Mouse (Mus musculus) forebrain, embryonic 14.5 days (tissue): ENCODE measurements around the gene Gm973. TPM values are rescaled to one million over a fixed set of nuclear protein-coding genes. Genes with fewer than 3 reads are reported as not detected.
A peak's percentile ranks its signal among the peaks of the same experiment; 100 is the strongest.

Experiments
- ATAC-seq: fragments of 200-750 bp; cut with Nextera tagmentation; 2 replicates; pipeline ENCODE4 v1.8.0; 2017; ENCODE audit warnings: mild to moderate bottlenecking, moderate library complexity
- DNase-seq: peaks from one replicate; pipeline ENCODE4 v3.0.0-alpha.2; 2015; ENCODE audit warnings: low spot score
- H3K27ac ChIP-seq: fragments of 300-500 bp; sonication (generic); 2 replicates; pipeline ENCODE4 v1.5.1; 2014; ENCODE audit warnings: low read depth, mild to moderate bottlenecking, control low read depth, low read length, moderate library complexity
- H3K27me3 ChIP-seq: fragments of 300-500 bp; sonication (generic); replicated peaks from 2 replicates; pipeline ENCODE4 v1.6.1; 2014; ENCODE audit warnings: low read length, control low read depth, mixed read lengths; ENCODE audit not compliant: control insufficient read depth, insufficient read depth
- H3K36me3 ChIP-seq: fragments of 300-500 bp; sonication (generic); 2 replicates; pipeline ENCODE4 v1.6.1; 2014; ENCODE audit warnings: low read length, control low read depth; ENCODE audit not compliant: control insufficient read depth, insufficient read depth
- H3K4me1 ChIP-seq: fragments of 300-500 bp; sonication (generic); 2 replicates; pipeline ENCODE4 v1.6.1; 2014; ENCODE audit warnings: antibody characterized with exemption, low read length, control low read depth; ENCODE audit not compliant: control insufficient read depth, insufficient read depth
- H3K4me2 ChIP-seq: fragments of 300-500 bp; sonication (generic); 2 replicates; pipeline ENCODE4 v1.6.1; 2014; ENCODE audit warnings: mild to moderate bottlenecking, control low read depth, low read length
- H3K4me3 ChIP-seq: fragments of 300-500 bp; sonication (generic); 2 replicates; pipeline ENCODE4 v1.5.1; 2014; ENCODE audit warnings: low read depth, low read length, control low read depth
- H3K9ac ChIP-seq: fragments of 300-500 bp; sonication (generic); 2 replicates; pipeline ENCODE4 v1.6.1; 2014; ENCODE audit warnings: mild to moderate bottlenecking, low read length, control low read depth, moderate library complexity
- H3K9me3 ChIP-seq: fragments of 300-500 bp; sonication (generic); replicated peaks from 2 replicates; pipeline ENCODE4 v1.6.1; 2016; ENCODE audit warnings: low read length, control low read depth, mixed read lengths; ENCODE audit not compliant: control insufficient read depth
- WGBS: fragments of 180-500 bp; shearing (Covaris S2); extraction: QIAGEN DNeasy Blood & Tissue Kit; methylation state at CpG from one replicate; pipeline ENCODE4 v1.1.7; 2014; 5-methylcytosine and 5-hydroxymethylcytosine counted together
- polyA plus RNA-seq: library from polyadenylated mRNA; unstranded; fragments of >200 nt; fragmentation: Nextera tagmentation; extraction: Ambion mirVana; gene quantifications from 2 replicates; pipeline ENCODE4 v1.2.1, GENCODE M21; 2014

The Gm973 gene
- polyA plus RNA-seq, 1 experiment from 2014 or later, result 6.2 TPM

DNA sequence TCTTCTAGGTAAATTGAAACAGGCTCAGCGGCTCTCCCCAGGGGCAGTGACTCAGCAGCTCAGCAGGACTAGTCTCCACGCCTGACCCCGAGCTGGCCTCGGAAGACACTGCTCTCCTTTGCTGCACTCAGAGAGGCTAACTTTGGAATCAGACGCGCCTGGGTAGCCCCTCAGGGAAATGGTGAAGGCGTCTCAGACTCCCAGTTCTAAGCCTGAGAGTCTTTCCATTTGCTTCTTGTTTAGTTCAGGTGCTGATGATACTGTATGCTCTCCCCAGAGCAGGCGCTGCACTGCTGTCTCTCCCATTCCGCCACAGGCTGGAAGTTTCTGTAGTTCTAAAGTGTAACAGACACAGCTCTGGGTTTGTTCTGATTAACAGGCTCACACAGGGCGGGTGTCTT is 28.4 kb upstream of the Gm973 start:
- DNase-seq (no peak), ATAC-seq (no peak)
- no peaks in the 10 kb centered on the region for H3K9me3 ChIP-seq
- no peaks in the 10 kb centered on the region for H3K36me3 ChIP-seq
- H3K27ac ChIP-seq, result no peak overlapping the region
- peak overlapping the region; percentile 32 for H3K9ac ChIP-seq
- 7% methylated on average over 10 of the region's 10 CpGs for WGBS
- H3K4me3 ChIP-seq, result peak overlapping the region; percentile 7; the same call in 1 of the 2 replicates
- peaks cover 19% of the 10 kb centered on the region for H3K4me1 ChIP-seq
- H3K4me2 ChIP-seq, result peak overlapping the region; percentile 33
- H3K27me3 ChIP-seq, result 0 out of 2 replicates have a peak, but pooled peaks cover 8% of the 10 kb centered on the region

DNA sequence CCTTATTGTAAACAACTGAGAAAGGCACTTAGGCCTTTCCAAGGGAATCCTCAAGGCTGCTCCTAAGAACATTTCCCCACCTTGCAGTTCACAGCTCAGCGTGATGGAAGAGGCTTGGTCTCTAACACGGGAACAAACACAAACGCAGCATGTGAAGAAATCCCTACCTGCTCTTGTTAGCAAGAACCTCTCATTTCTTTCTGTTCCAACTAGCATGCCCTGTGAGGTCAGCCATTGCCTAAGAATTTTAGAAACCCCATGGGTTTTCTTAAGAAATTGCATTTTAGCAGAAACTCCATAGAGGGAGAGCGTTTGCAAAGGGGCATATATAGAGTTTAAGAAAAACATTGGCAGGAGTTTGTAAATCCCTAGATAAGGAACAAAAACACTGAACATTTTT is 27.6 kb upstream of the Gm973 start:
- peaks cover 18% of the 10 kb centered on the region for H3K4me1 ChIP-seq
- no peak overlapping the region for H3K9ac ChIP-seq
- H3K27ac ChIP-seq, result no peak overlapping the region
- H3K4me3 ChIP-seq, result no peak overlapping the region
- 0 out of 2 replicates have a peak, but pooled peaks cover 8% of the 10 kb centered on the region for H3K27me3 ChIP-seq
- no peaks in the 10 kb centered on the region for H3K36me3 ChIP-seq
- DNase-seq, result no peak
- 53% methylated on average over 4 of the region's 4 CpGs for WGBS
- H3K9me3 ChIP-seq, result no peaks in the 10 kb centered on the region
- no peak for ATAC-seq
- H3K4me2 ChIP-seq, result no peak overlapping the region

DNA sequence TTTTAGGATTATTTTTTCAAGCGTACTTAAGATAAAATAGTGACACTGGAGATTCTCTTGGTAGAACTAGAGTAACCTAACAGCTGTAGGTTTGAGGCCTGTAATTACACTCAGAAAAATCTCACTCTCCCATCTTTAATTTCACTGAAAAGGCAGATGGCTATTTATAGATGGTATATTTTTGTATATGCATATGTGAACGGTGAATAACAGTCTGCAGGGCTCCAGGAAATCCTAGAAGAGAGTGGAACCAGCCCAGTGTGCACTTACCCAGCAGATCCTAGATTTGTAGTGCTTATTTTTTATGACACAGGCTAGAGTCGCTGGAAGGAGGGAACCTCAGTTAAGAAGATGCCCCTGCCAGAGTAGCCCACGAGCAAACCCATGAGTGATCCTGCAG is 27.1 kb upstream of the Gm973 start:
- H3K4me1 ChIP-seq, result peaks cover 13% of the 10 kb centered on the region
- 68% methylated on average over 4 of the region's 4 CpGs for WGBS
- DNase-seq, result no peak

DNA sequence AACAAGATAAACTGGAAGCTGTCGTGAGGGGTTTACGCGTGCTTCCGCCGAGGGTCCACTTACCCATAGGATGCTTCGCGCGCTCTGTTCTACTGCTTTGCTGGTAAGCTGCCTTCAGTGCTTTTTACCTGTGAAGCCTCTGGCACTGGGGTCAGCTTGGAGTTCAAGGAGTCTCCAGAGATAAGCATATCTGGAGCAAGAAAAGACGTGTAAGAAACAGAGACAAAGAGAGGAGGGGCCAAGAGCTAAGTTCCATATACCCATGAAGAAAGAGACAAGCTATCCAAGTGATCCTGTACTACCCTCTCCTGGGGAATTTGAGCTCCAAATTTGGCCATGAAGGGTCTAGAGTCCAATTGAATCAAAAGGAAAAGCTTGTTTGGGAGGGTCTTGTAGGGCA is 24.5 kb upstream of the Gm973 start:
- no peak for ATAC-seq

More for the DNA sequence above, 27.1 kb upstream of the Gm973 start:
- no peaks in the 10 kb centered on the region for H3K9me3 ChIP-seq
- no peak overlapping the region for H3K27ac ChIP-seq
- H3K4me2 ChIP-seq, result no peak overlapping the region
- 0 out of 2 replicates have a peak, but pooled peaks cover 6% of the 10 kb centered on the region for H3K27me3 ChIP-seq
- ATAC-seq, result no peak
- no peak overlapping the region for H3K4me3 ChIP-seq
- no peaks in the 10 kb centered on the region for H3K36me3 ChIP-seq
- no peak overlapping the region for H3K9ac ChIP-seq

DNA sequence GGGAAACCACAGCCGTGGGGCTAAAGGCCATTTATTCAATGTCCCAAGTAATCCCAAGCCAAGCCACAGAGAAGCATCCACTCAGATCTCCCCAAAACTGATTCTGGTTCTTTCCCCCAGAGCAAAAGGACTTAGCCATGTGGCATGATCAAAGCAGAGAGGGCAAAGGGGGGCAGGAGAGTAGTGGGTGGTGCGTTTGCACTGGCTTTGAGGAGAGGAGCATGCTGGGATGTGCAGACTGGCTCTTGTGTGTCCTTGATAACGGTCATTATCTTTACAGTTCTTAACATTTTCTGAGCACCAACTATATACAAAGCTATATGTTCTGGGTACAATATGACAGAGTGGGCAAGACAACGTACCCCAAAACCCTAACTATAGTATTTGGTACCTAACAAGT is 23.6 kb upstream of the Gm973 start:
- ATAC-seq (no peak), DNase-seq (no peak)
- Histone ChIP-seq H3K9ac (no peak overlapping the region), H3K4me1 (0 out of 2 replicates have a peak, but pooled peaks cover 2% of the 10 kb centered on the region), H3K9me3 (no peaks in the 10 kb centered on the region), H3K4me3 (no peak overlapping the region), H3K27me3 (no peaks in the 10 kb centered on the region), H3K4me2 (no peak overlapping the region), H3K36me3 (no peaks in the 10 kb centered on the region), H3K27ac (no peak overlapping the region)
- WGBS, result 61% methylated on average over 4 of the region's 4 CpGs

More for the DNA sequence above, 24.5 kb upstream of the Gm973 start:
- Histone ChIP-seq H3K4me2 (no peak overlapping the region), H3K27ac (no peak overlapping the region), H3K4me3 (no peak overlapping the region), H3K9ac (no peak overlapping the region), H3K27me3 (no peaks in the 10 kb centered on the region), H3K9me3 (no peaks in the 10 kb centered on the region), H3K4me1 (0 out of 2 replicates have a peak, but pooled peaks cover 6% of the 10 kb centered on the region), H3K36me3 (no peaks in the 10 kb centered on the region)
- 86% methylated on average over 9 of the region's 9 CpGs for WGBS
- no peak for DNase-seq

DNA sequence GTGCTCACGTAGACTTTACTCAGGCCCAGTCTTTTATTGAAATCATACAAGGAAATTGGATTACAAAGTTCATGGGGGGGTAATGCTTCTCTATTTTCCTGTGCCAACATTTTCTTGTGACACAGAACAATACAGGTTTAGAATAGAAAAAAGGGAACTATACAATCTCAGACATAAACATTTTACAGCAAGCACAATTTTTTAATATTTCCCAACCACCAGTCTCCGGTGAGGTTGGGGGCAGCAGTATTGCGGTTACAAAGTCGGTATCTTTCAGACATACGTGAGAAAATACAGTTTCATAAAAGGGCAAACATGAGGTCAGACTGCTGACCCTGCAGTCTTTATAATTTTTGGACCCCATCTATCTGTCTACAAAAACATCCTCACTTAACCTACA is 20.1 kb upstream of the Gm973 start:
- Histone ChIP-seq H3K9me3 (no peaks in the 10 kb centered on the region), H3K4me1 (no peaks in the 10 kb centered on the region), H3K4me2 (no peak overlapping the region), H3K4me3 (no peak overlapping the region), H3K27ac (no peak overlapping the region), H3K36me3 (no peaks in the 10 kb centered on the region), H3K27me3 (no peaks in the 10 kb centered on the region), H3K9ac (no peak overlapping the region)
- DNase-seq (no peak), ATAC-seq (no peak)
- WGBS, result 96% methylated on average over 5 of the region's 5 CpGs

DNA sequence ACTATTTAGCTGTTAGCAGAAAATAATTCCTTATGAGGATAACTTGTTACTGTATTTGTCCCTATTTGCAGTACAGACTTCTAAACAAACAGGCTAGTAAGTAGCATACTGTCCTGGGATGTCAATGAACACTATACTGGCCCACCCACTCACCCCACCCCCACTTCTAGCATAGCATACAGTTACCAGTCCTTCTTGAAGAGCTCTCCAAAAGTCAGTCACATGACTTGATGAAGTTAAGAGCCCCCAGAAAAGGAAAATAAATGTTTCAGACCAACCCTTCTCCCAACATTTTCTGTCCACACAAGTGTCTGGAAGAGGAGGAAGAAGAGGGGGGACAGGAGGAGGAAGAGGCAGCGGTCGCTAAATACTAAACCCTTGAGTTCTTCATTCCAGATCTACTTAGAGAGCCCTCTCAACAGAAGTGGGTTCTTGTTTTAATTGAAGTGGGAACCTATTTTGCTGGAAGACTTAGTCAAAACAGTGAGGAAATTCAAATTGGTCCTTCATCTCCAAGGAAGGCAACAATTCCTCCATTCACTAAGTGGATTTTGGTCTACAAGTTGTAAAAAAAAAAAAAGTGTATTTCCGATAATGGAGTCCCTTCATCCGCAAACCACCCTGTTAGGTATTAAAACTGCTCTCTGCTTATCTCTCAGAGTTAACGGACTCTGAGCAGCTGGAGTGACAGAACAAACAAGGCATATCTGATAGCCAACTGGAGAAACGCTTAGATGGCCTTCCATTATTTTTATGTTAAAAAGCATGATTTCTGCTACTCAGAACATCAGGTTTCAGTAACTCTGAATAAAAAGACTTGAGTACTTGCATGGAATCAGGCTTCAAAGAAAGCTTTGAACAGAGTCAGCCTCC is 18.1 kb upstream of the Gm973 start:
- Histone ChIP-seq H3K9ac (no peak overlapping the region), H3K4me2 (no peak overlapping the region), H3K9me3 (no peaks in the 10 kb centered on the region), H3K27me3 (no peaks in the 10 kb centered on the region), H3K4me3 (no peak overlapping the region), H3K36me3 (no peaks in the 10 kb centered on the region), H3K4me1 (no peaks in the 10 kb centered on the region), H3K27ac (no peak overlapping the region)
- DNase-seq (no peak), ATAC-seq (no peak)
- WGBS, result 71% methylated on average over 6 of the region's 6 CpGs

DNA sequence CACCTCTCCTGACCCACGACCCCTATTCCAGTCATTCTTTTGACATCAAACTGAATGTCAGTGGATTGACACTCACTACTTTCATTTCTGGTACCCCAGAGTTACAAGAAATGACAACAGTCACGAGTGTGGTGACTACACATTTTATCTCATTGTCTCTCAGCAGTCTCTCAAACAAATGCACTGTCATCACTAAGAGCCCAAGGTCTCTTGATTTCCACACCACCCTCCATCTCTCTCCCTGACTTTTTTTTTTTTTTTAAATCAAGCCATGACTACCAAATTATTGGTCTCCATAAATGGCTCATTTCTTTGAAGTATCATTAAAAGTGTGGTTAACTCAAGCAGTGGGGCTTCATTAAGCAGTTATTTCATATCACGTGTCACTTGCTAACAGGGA is 16.7 kb upstream of the Gm973 start:
- H3K9ac ChIP-seq, result no peak overlapping the region
- H3K27me3 ChIP-seq, result no peaks in the 10 kb centered on the region
- no peaks in the 10 kb centered on the region for H3K36me3 ChIP-seq
- no peaks in the 10 kb centered on the region for H3K9me3 ChIP-seq
- 79% methylated on average over 3 of the region's 3 CpGs for WGBS
- DNase-seq (no peak), ATAC-seq (no peak)
- no peak overlapping the region for H3K4me3 ChIP-seq
- no peak overlapping the region for H3K27ac ChIP-seq
- no peak overlapping the region for H3K4me2 ChIP-seq
- no peaks in the 10 kb centered on the region for H3K4me1 ChIP-seq

DNA sequence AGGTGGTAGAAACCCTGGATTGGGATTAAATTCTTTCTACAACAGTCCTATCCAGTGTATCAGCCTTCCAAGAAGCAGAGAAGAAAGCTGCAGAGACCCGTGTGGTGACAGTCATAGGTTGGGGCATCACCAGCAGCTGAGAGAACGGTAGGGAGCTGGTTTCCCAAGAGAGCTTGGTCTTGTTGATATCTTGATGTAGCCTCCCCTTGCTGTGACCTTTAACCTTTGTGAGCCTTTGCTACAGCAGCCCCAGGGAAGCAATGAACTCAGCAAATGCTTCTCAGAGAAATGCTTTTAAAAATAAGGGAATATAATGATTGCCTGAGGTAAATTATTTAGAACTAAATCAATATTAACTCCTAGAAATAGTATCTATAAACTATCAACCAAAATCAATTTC is 13.7 kb upstream of the Gm973 start:
- Histone ChIP-seq H3K9me3 (no peaks in the 10 kb centered on the region), H3K4me3 (no peak overlapping the region), H3K4me1 (no peaks in the 10 kb centered on the region), H3K4me2 (no peak overlapping the region), H3K27me3 (no peaks in the 10 kb centered on the region), H3K9ac (no peak overlapping the region), H3K27ac (no peak overlapping the region), H3K36me3 (no peaks in the 10 kb centered on the region)
- ATAC-seq (no peak), DNase-seq (no peak)
- WGBS, result 81% methylated on average over 2 of the region's 2 CpGs
